Mouse (Mus musculus) left cerebral cortex, postnatal 10 days (tissue): ENCODE results near the gene Tcl1b2. TPM values are rescaled to one million over a fixed set of nuclear protein-coding genes. Genes with fewer than 3 reads are reported as not detected.
"Not testable (repeated sequence)": the region's sequence is repeated elsewhere in the genome, so short reads cannot be mapped to it uniquely, and the experiment has no call there.

Source experiments
- DNase-seq, 2 experiments: peaks; one replicate each; pipeline ENCODE4 v3.0.0; 2021 to 2022; ENCODE audit warnings: low spot score in 2 of 2, mixed read lengths in 1 of 2; ENCODE audit errors: extremely low spot score in 1 of 2
- intact Hi-C: fragments of 180-260 bp; cut with DNase I; formaldehyde crosslinking; loops from one replicate; pipeline ENCODE4 v1.15.1; 2025
- total RNA-seq, 2 experiments: library from RNA; stranded (reverse); gene quantifications; 2 replicates each; pipeline ENCODE4 v1.2.3; 2021

Tcl1b2 gene
- total RNA-seq, 2 experiments from 2014 or later: not detected

DNA sequence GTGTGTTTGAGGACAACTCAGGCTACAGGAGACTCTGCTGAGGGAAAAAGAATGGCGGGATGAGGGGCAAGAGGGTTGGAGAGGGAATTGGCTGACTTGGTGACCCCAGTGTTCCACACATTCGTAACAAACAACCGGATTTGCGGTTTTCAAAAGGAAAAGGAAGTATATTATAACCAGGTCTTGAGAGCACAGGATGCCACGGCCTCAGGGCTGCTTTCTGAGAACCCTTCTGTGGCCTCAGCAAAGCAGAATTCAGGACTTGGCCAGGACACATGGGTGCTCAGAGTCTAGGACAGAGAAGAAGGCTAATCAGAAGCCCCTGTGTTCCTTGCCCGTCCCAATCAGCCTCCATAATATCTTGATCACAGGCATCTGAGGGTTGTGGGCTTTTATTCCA lies 13.0 kb downstream of the Tcl1b2 start:
- DNase-seq: no peak
- intact Hi-C loops: no loop called here

GRCm38 (mm10) chr12:105159390-105159789 lies 13.6 kb downstream of the Tcl1b2 start, which contains the start of gene Tcl1b1:
Tcl1b1 (plus strand) TSS chr12:105159690.
- intact Hi-C loops: no loop called here
- no peak for DNase-seq

DNA sequence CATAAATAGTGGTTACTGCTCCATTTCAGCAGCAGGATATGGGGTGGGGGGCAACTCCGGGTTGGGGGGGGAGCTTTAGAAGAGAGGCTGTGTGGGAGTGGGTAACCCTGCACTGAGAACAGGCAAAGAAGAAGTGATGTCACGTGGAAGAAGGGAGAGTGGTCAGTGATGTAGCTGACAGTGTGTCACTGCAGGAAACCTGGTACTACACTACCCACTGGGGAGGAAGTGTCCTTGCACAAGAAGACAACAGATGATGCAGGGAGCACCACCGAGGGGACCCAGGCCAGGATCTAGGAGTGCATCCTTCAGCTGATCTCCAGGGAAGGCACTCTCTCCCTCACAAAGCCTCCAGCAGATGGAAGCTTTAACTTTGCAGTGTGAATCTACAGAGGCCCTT lies 20.9 kb downstream of the Tcl1b2 start:
- intact Hi-C loops: no loop called here
- DNase-seq: no peak

- intact Hi-C loops: no loop called here
- DNase-seq: no peak
These were observed 27.6 kb downstream of the Tcl1b2 start for GRCm38 (mm10) chr12:105173366-105173765.

GRCm38 (mm10) chr12:105174318-105174717 lies 28.5 kb downstream of the Tcl1b2 start:
- DNase-seq: peak in 1 of 2 experiments; percentile 51
- intact Hi-C loops: not testable (repeated sequence)

DNA sequence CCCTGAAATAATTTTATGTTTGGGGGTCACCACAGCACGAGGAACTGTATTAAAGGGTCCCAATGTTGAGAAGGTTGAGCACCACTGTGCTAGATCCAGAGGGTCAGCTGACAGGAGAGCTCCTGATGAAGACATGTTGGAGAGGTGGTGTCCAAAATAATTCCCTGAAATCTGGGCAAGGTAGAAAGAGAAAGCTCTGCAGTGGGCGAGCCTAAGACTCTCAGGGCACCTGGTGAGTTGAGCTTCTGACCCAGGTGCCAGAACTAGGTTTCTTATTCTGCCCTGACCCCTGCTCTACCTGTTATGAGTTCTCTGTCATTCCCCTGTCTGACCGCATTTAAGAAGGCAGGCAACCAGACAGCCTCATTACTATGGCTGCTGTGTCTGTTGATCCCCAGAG lies 30.2 kb downstream of the Tcl1b2 start, which contains the start of gene Tcl1b5:
Gene Tcl1b5 (plus strand): TSS at position 301 of the 400 bp plus-strand sequence.
- DNase-seq: not testable (repeated sequence)

DNA sequence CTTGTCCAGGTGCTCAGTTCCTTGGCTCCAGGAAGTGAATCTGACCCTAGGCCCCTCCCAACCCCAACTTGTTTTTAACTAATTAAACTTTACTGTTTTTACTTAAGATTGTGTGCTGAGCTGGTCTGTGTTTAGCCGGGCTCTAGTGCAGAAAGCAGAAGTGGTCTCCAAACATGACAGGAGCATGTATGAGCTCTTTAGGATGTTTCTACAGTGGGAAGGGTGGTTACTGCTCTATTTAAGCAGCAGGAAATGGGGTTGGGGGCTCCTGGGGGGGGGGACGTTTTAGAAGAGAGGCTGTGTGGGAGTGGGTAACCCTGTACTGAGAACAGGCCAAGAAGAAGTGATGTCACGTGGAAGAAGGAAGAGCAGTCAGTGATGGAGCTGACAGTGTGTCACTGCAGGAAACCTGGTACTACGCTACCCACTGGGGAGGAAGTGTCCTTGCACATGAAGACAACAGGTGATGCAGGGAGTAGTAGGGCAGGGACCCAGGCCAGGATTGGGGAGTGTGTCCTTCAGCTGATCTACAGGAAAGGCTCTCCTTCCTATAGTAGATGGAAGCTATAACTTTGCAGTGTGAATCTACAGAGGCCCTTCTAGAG lies 35.3 kb downstream of the Tcl1b2 start:
- intact Hi-C loops, DNase-seq: not testable (repeated sequence)

More for the DNA sequence above, 30.2 kb downstream of the Tcl1b2 start, which contains the start of gene Tcl1b5:
- intact Hi-C loops: not testable (repeated sequence)

GRCm38 (mm10) chr12:105188980-105189379 lies 43.2 kb downstream of the Tcl1b2 start:
- intact Hi-C loops, DNase-seq: not testable (repeated sequence)

DNA sequence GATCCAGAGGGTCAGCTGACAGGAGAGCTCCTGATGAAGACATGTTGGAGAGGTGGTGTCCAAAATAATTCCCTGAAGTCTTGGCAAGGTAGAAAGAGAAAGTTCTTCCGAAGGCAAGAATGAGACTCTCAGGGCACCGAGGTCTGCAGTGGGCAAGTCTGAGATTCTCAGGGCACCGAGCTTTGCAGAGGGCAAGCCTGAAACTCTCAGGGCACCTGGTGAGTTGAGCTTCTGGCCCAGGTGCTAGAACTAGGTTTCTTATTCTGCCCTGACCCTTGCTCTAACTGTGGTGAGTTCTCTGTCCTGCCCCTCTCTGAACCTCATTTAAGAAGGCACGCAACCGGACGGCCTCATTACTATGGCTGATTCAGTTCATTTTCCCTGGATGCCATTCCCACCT lies 44.9 kb downstream of the Tcl1b2 start, which contains the start of gene Tcl1b3:
Gene Tcl1b3 (plus strand): TSS at position 301 of the 400 bp plus-strand sequence.
- DNase-seq, intact Hi-C loops: not testable (repeated sequence)

DNA sequence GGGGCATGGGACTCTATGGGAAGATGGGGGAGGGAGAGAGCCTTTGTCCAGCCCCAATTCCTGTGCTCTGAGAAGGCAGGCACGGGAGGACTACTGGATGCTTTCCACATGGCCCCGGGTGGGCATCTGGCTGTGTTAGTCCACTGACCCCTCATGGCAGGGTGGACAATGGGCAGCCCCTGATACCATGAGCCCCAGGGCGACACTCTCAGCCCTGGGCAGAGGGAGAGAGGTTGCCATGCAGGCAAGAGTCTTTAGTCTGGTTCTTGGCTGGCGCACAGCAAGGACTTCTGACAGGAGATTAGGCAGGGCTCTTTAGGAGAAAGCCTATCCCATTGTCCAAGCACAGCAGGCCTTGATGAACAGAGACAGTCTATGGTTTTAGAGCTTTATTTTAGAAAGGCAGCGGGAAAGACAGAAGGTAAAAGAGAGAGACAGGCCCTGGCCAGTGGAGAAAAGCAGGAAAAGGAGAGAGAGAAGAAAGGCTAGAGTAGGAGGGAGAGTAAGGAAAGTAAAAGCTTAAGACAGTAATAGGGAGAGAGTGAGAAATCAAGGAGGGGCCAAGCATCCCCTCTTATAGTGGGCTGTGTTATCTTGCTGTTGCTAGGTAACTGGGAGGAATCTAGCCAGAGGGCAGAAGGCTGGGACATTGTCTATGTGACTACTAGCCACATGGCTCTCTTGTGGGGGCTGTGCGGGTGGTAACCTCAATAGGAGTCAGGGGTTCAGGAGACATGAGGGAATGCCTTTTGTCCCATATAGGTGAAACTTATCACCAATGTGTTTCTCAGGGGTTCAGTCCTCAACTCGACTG lies 54.1 kb downstream of the Tcl1b2 start:
- DNase-seq: not testable (repeated sequence)

GRCm38 (mm10) chr12:105201657-105202056 lies 55.8 kb downstream of the Tcl1b2 start, which contains the start of gene Tcl1b4:
Tcl1b4 (plus strand) TSS chr12:105201957.
- DNase-seq, intact Hi-C loops: not testable (repeated sequence)

More for the DNA sequence above, 54.1 kb downstream of the Tcl1b2 start:
- intact Hi-C loops: not testable (repeated sequence)

Other genes with a start within 250 kb of the Tcl1b2 start
- under 1 TPM; 0.79 to 0.81 TPM for gene Syne3, start 136.2 kb upstream of the Tcl1b2 start, total RNA-seq
- 10 to 100 TPM; 62.9 to 65.1 TPM for gene Glrx5, start 113.3 kb upstream of the Tcl1b2 start, total RNA-seq
- gene Tcl1b1, start 13.7 kb downstream of the Tcl1b2 start, total RNA-seq: not detected
- not detected for gene Tcl1b5, start 30.3 kb downstream of the Tcl1b2 start, total RNA-seq
- not detected for gene Tcl1b3, start 45.0 kb downstream of the Tcl1b2 start, total RNA-seq
- not detected for gene Tcl1b4, start 55.9 kb downstream of the Tcl1b2 start, total RNA-seq
- gene Tcl1, start 76.8 kb downstream of the Tcl1b2 start, total RNA-seq: not detected
- 10 to 100 TPM; 18.5 to 20.5 TPM for gene Tunar, start 187.9 kb downstream of the Tcl1b2 start, total RNA-seq